Mouse (Mus musculus) embryonic fibroblast, embryonic 13.5 days (primary cell): ENCODE data around the gene Cryba2.

Experiments
- CTCF ChIP-seq: IDR thresholded peaks from 2 replicates; pipeline ENCODE4 v1.5.1; 2011; ENCODE audit warnings: mild to moderate bottlenecking, control low read depth, low read length, moderate library complexity, borderline replicate concordance; ENCODE audit not compliant: insufficient read depth
- POLR2A ChIP-seq: IDR thresholded peaks from 2 replicates; pipeline ENCODE4 v1.6.1; 2011; ENCODE audit warnings: low read depth, mild to moderate bottlenecking, control low read depth, low read length, moderate library complexity

- TF ChIP-seq POLR2A (no peak), CTCF (no peak)
These were observed 46.6 kb downstream of the Cryba2 start for GRCm38 (mm10) chr1:74846341-74846740.
